Mouse (Mus musculus) splenic B cell, adult 2 months (primary cell): ENCODE measurements at regions not wholly inside any gene's neighbourhood (a gene's known extent, or its start where the extent isn't known, plus 50 kb on each side); places are given as distances from the start of the nearest gene placed in this dataset.

Source experiments
- DNase-seq: peaks from one replicate; pipeline ENCODE4 v3.0.0-alpha.2; 2011; ENCODE audit warnings: low read depth, low spot score
- H3K27me3 ChIP-seq: 2 replicates; pipeline ENCODE4 v1.6.1; 2012; ENCODE audit warnings: mild to moderate bottlenecking, low read length, moderate library complexity, mixed read lengths; ENCODE audit not compliant: control insufficient read depth, poor library complexity, insufficient read depth, severe bottlenecking
- H3K36me3 ChIP-seq: 2 replicates; pipeline ENCODE4 v1.6.1; 2012; ENCODE audit warnings: mild to moderate bottlenecking, low read length, moderate library complexity, mixed read lengths; ENCODE audit not compliant: control insufficient read depth, poor library complexity, insufficient read depth, severe bottlenecking

DNA sequence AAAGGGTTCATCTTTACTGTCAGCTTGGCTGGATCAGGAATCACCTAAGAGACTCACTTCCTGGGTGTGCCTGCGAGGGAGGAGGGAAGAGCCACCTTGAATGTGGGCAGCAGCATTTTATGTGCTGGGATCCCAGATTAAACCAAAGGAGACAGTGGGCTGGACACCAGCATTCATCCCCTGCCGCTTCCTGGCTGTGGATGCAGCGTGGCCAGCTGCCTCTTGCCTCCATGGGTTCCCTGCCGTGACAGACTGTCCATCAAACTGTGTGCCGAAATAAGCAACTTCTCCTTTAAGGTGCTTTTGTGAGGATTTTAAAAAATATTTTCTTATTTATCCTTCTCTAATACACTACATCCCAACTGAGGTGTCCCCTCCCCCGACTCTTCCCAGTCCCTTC is 55.4 kb upstream of the Cdh4 start:
- DNase-seq: no peak
- no peaks in the 10 kb centered on the region; the same call in 1 of the 2 replicates for H3K27me3 ChIP-seq

DNA sequence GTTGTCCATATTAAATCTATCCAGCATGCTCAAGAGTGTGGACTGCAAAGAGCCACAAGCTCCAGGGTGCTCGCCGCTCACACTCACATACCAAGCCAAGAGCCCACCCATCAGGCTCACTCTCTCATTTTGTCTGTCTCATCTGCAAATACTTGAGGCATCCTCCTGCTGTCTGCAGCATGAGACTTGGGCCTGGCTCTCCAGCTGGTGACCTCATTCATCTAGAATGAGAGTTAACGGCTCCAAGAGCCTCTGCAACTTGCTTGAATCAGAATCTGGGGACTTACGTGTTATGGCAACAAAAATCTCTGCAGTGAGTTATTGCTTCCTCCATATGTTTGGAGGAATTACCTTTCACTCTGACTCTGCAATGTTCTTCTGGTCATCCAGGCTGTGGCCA is 51.7 kb upstream of the Cdh4 start:
- no peak for DNase-seq
- H3K36me3 ChIP-seq: no peaks in the 10 kb centered on the region
- H3K27me3 ChIP-seq: no peaks in the 10 kb centered on the region; the same call in 1 of the 2 replicates

More for the DNA sequence above, 55.4 kb upstream of the Cdh4 start:
- H3K36me3 ChIP-seq: no peaks in the 10 kb centered on the region

DNA sequence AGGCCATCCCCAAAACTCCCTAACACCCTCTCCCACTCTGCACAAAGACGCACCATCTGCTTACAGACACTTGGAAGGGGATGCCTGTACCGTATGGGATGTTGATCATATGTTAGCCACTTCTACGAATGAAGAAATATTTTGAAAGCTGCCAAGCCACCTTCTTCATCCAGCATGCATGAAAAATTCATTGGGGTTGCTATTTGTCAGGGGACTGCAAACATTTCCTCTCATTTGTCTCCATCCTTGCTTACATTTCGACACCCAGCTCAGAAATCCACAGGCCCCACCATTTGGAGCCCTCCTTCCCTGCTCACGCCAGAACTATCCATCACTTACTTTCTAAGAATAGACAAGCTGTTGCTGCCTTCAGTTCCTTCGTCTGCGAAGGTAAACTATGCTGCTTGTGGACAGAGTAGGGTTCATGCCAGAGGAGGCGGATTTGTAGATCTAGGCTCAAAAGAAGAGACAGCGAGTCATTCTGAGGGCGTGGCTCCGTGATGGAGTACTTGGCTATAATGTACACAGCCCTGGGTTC is 51.2 kb upstream of the Cdh4 start:
- Histone ChIP-seq H3K27me3 (no peaks in the 10 kb centered on the region; the same call in 1 of the 2 replicates), H3K36me3 (no peaks in the 10 kb centered on the region)
- DNase-seq: no peak
